Mouse (Mus musculus) megakaryocyte, embryonic 14.5 days (primary cell): Measurements from ENCODE around the gene Lbh. TPM values are rescaled to one million over a fixed set of nuclear protein-coding genes. Genes with fewer than 3 reads are reported as not detected.

Experiments
- H3K27me3 ChIP-seq: replicated peaks from 2 replicates; pipeline ENCODE3; 2012; ENCODE audit warnings: inconsistent platforms
- H3K36me3 ChIP-seq: replicated peaks from 2 replicates; pipeline ENCODE3; 2012; ENCODE audit warnings: low read length, inconsistent platforms, mixed read lengths
- H3K4me1 ChIP-seq: 2 replicates; pipeline ENCODE4 v1.6.1; 2012; ENCODE audit warnings: inconsistent platforms
- H3K4me3 ChIP-seq: replicated peaks from 2 replicates; pipeline ENCODE3; 2012; ENCODE audit warnings: moderate library complexity, mild to moderate bottlenecking, inconsistent platforms
- H3K9me3 ChIP-seq: 2 replicates; pipeline ENCODE4 v1.6.1; 2012; ENCODE audit warnings: inconsistent platforms
- FLI1 ChIP-seq: IDR thresholded peaks from 2 replicates; pipeline ENCODE4 v1.6.1; 2012; ENCODE audit warnings: low read length, inconsistent platforms, mixed read lengths
- GATA1 ChIP-seq: IDR thresholded peaks from 3 replicates; pipeline ENCODE4 v1.6.1; 2012; ENCODE audit warnings: mixed read lengths, low read length, inconsistent platforms, borderline replicate concordance
- polyA plus RNA-seq: library from polyadenylated mRNA; stranded (reverse); fragments of >175 nt; gene quantifications from 2 replicates; pipeline ENCODE4 v1.2.3, GENCODE M21; 2012; ENCODE audit warnings: low replicate concordance; ENCODE audit not compliant: insufficient read depth

Lbh gene
- 7.2 and 15.9 TPM in 2 replicates for polyA plus RNA-seq

DNA sequence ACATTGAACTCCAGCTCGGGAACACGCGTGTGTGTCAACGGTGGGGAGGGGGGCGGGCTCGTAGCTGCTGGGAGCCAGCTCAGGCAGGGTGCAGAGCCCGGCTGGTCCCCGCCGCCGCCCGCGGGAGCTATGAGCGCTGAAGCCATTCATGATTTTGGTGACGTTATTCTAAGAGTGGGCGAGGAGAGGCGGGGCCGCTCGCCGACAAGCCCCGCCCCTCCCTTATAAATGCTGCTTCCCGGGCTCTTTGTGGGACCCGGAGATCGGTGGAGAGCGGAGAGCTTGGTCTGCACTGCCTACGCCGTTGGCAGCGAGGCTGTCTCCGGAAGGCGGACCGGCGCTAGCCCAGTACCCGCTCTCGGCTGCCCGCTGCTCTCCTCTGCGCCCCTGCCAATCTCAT lies at the start of gene Lbh:
Gene Lbh (plus strand): TSS at position 253 of the 400 bp plus-strand sequence.
- Histone ChIP-seq H3K36me3 (peaks cover 21% of the 10 kb centered on the region), H3K9me3 (no peaks in the 10 kb centered on the region), H3K27me3 (peaks cover 16% of the 10 kb centered on the region), H3K4me3 (peak within 1 kb of the TSS; percentile 95), H3K4me1 (peaks cover 32% of the 10 kb centered on the region)
- no peak for TF ChIP-seq GATA1
- no peak for TF ChIP-seq FLI1

DNA sequence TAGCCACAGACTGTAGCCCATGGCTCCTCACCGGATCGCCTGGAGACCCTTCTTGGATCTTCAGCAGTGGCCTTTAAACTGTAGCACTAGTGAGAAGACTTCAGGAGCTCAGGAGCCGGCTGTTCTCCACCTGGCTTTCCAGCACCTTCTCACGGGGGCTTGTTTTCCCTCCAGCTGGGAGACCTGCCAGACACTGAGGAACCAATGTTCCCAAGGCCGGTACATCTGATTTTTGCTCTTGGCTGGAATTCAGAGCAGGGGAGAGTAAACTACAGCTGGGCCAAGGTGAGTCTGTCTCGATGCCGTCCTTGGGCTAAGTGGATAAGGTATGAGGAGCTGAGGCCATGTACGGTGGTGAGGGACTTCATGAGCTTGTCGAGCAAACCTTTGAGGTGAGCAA lies 39.1 kb upstream of the Lbh start:
- H3K4me3 ChIP-seq, result no peak overlapping the region

DNA sequence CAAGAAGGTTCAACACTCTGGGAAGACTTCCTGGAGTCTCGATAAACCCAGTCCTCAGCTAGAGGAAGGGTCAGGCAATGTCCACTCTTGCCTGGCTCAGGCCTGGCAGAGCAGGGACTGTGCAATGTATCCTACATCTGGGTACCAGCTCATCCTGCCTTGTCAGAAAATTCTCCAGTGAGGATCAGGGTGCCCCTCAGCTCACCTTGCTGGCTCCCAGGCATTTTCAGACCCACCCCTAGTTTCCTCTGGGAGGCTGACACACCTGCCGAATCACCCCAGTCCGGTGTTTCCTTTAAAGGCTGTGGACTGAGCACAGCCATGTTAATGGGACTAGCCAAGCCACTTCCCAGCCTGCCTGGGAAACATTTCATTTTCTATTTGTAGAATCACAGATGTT lies 37.9 kb upstream of the Lbh start:
- peaks cover 24% of the 10 kb centered on the region for H3K9me3 ChIP-seq
- no peaks in the 10 kb centered on the region for H3K4me1 ChIP-seq
- no peak for TF ChIP-seq FLI1
- TF ChIP-seq GATA1, result no peak
- no peaks in the 10 kb centered on the region for H3K36me3 ChIP-seq
- H3K27me3 ChIP-seq, result peaks cover 4% of the 10 kb centered on the region
- H3K4me3 ChIP-seq, result no peak overlapping the region

More for the DNA sequence above, 39.1 kb upstream of the Lbh start:
- no peak for TF ChIP-seq FLI1
- TF ChIP-seq GATA1, result no peak
- Histone ChIP-seq H3K9me3 (peaks cover 33% of the 10 kb centered on the region), H3K36me3 (no peaks in the 10 kb centered on the region), H3K27me3 (peaks cover 4% of the 10 kb centered on the region), H3K4me1 (no peaks in the 10 kb centered on the region)

DNA sequence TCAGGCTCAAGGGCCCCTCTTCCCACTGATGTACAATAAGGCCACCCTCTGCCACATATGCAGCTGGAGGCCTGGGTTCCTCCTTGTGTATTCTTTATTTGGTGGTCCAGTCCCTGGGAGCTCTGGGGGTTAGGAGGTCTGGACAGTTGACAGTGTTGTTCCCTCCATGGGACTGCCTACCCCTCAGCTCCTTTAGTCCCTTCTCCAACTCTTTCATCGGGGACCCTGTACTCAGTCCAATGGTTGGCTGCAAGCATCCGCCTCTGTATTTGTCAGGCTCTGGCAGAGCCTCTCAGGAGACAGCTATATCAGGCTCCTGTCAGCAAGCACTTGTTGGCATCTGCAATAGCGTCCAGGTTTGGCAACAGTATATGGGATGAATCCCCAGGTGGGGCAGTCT lies 37.1 kb upstream of the Lbh start:
- H3K4me3 ChIP-seq, result no peak overlapping the region
- no peaks in the 10 kb centered on the region for H3K36me3 ChIP-seq
- H3K9me3 ChIP-seq, result peaks cover 16% of the 10 kb centered on the region
- no peaks in the 10 kb centered on the region for H3K4me1 ChIP-seq
- TF ChIP-seq GATA1 (no peak), FLI1 (no peak)
- H3K27me3 ChIP-seq, result peaks cover 4% of the 10 kb centered on the region

DNA sequence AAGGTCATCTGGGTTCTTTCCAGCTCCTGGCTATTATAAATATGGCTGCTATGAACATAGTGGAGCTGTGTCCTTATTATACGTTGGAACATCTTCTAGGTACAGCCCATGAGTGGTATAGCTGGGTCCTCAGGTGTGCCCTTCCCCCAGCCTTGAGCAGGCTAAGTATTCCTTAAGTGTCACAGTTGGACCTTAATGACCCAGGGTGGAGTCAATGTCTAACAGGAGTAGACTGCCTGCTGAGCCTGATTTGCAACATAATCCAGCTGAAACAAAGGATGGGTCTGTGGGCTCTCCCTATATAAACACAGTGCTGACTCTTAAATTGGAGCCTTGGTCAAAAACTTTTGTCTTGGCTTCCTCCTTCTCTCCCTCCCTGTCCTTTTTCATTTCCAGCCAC lies 36.3 kb upstream of the Lbh start:
- Histone ChIP-seq H3K9me3 (peaks cover 14% of the 10 kb centered on the region), H3K4me1 (no peaks in the 10 kb centered on the region), H3K36me3 (no peaks in the 10 kb centered on the region), H3K4me3 (no peak overlapping the region), H3K27me3 (peaks cover 4% of the 10 kb centered on the region)
- no peak for TF ChIP-seq FLI1
- no peak for TF ChIP-seq GATA1

DNA sequence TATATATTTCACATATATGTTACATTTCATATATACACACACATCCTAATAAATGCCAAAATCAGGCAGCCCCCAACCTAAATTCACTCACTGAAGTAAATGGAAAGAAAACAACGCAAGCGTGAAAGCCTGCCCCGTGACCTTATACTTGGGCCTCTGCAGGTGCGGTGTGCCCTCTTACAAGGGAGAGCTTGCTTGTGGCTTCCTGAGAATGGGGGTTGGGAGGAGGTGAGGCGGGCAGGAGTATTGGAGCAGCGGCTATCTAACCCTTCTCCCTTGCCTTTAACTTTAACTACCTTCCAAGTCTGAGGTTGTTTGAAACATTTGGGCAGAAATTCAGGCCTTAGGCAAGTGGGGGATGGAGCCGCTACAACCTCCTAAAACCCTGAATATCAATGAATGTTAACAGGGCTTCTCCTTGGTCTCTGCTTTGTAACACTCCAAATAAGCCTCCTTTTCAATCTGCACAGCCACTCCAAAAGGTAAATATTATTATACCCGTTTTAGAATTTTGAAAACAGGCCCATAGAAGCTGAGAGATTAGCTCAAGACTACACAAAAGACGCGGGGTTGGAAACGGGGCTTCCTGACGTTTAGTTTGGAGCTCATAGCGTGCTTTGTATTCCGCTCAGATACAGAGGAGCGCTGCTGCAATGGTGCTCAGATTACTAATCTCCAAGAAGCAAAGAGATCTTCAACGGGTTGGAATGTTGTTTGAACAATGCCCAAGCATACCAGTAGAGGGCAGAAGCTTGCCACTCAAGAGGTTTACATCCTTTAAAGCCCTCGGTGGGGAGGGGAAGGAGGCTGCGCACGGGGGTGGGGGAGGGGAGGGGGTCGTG lies 28.3 kb upstream of the Lbh start:
- Histone ChIP-seq H3K36me3 (no peaks in the 10 kb centered on the region), H3K4me1 (peaks cover 8% of the 10 kb centered on the region), H3K9me3 (peaks cover 5% of the 10 kb centered on the region), H3K4me3 (peak overlapping the region; percentile 75), H3K27me3 (no peaks in the 10 kb centered on the region)
- TF ChIP-seq FLI1, result no peak
- TF ChIP-seq GATA1, result no peak

DNA sequence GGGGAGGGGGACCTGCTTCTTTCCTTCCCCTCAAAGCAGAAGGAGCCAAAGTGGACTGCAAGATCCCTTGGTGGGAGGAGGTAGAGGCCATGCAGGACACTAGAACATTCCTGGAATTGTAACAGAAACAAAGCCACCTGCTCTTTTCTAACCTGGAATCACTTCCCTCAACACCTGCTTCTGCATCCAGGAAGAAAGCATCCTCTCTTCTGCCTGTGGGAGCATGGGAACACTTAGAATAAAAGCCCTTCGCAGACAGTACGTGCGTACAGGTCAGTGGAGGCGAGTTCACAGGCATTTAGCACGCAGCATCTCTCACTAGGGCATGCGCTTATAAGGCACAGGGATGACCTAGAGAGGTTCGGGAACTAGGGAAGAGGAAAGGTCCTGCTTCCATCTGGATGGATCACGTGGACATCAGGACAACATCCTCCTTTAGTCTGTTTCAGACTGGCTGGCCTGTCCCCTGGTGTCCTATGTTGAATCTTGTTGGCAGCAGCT lies 27.7 kb upstream of the Lbh start:
- peak overlapping the region; percentile 75 for H3K4me3 ChIP-seq
- TF ChIP-seq FLI1 (no peak), GATA1 (no peak)
- H3K36me3 ChIP-seq, result no peaks in the 10 kb centered on the region
- peaks cover 8% of the 10 kb centered on the region for H3K4me1 ChIP-seq
- no peaks in the 10 kb centered on the region for H3K27me3 ChIP-seq
- H3K9me3 ChIP-seq, result peaks cover 5% of the 10 kb centered on the region

DNA sequence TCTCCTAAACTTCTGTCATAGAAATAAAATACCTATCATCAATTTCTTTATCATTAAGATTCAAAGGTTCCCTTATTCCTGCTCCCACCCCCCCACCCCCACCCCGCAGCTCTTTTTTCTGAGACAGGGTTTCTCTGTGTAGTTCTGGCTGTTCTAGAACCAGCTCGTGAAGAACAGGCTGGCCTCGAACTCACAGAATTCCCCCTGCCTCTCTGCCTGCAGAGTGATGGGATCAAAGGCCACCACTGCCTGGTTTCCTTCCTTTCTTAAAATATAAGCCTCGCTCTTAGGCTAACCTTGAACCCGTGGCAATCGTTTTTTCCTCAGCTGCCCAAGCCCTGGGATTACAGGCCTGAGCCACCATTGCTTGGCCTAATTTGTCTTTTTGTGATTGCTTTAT lies 26.5 kb upstream of the Lbh start:
- H3K27me3 ChIP-seq, result no peaks in the 10 kb centered on the region

DNA sequence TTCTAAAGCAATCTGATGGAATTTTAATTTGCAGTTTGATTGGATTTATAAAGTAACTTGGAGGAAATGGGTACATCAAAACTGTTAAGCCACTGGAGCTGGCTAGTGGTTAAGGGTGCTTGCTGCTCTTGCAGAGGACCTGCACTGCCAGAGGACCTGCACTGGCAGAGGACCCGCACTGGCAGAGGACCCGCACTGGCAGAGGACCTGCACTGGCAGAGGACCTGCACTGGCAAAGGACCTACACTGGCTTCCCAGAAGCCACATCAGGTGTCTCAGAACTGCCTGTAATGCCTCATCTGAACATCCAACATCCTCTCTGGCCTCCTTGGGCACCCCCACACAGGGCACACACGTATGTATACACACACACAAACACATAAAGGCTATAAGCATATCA lies 22.6 kb upstream of the Lbh start:
- no peak overlapping the region for H3K4me3 ChIP-seq

More for the DNA sequence above, 26.5 kb upstream of the Lbh start:
- H3K4me1 ChIP-seq, result peaks cover 8% of the 10 kb centered on the region
- TF ChIP-seq FLI1, result no peak
- no peak for TF ChIP-seq GATA1
- no peak overlapping the region for H3K4me3 ChIP-seq
- H3K36me3 ChIP-seq, result no peaks in the 10 kb centered on the region
- no peaks in the 10 kb centered on the region for H3K9me3 ChIP-seq

DNA sequence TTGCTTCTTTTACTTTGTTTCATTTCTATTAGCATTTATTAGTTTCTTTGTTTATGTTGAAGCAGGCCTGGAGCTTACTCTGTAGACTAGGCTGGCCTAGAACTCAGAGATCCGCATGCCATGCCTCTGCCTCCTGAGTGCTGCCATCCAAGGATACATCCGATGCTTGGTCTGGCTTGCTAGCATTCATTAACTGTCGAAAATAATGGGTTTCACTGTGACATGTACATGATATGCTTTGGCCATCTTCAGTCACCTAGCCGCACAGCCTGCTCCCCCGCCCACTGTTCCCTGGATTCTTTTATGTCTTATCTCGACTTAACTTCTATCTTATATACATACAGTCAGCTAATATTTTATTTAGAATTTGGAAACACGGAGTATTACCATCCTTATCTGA lies 21.0 kb upstream of the Lbh start:
- Histone ChIP-seq H3K4me1 (peaks cover 5% of the 10 kb centered on the region; the same call in 1 of the 2 replicates), H3K36me3 (no peaks in the 10 kb centered on the region), H3K9me3 (no peaks in the 10 kb centered on the region), H3K4me3 (no peak overlapping the region), H3K27me3 (peaks cover 3% of the 10 kb centered on the region)
- TF ChIP-seq GATA1 (no peak), FLI1 (no peak)

More for the DNA sequence above, 22.6 kb upstream of the Lbh start:
- peaks cover 3% of the 10 kb centered on the region for H3K27me3 ChIP-seq
- H3K36me3 ChIP-seq, result no peaks in the 10 kb centered on the region
- no peaks in the 10 kb centered on the region for H3K9me3 ChIP-seq
- no peak for TF ChIP-seq FLI1
- no peak for TF ChIP-seq GATA1
- peaks cover 7% of the 10 kb centered on the region; the same call in 1 of the 2 replicates for H3K4me1 ChIP-seq
